Mouse (Mus musculus) E14TG2a.4 (cell line): ENCODE measurements around the gene Clint1.

Source experiments
- H3K27me3 ChIP-seq: 2 replicates; pipeline ENCODE4 v1.6.1; 2014; ENCODE audit warnings: low read length, control low read depth; ENCODE audit not compliant: insufficient read depth
- H3K36me3 ChIP-seq: 2 replicates; pipeline ENCODE4 v1.6.1; 2014; ENCODE audit warnings: low read length, control low read depth; ENCODE audit not compliant: insufficient read depth
- H3K4me1 ChIP-seq: replicated peaks from 2 replicates; pipeline ENCODE4 v1.6.1; 2014; ENCODE audit warnings: low read depth, low read length, control low read depth
- H3K4me3 ChIP-seq: replicated peaks from 2 replicates; pipeline ENCODE4 v1.5.1; 2014; ENCODE audit warnings: mild to moderate bottlenecking, low read length
- H3K9me3 ChIP-seq: 2 replicates; pipeline ENCODE4 v1.6.1; 2014; ENCODE audit warnings: low read length, control low read depth
- CTCF ChIP-seq: conservative IDR thresholded peaks from 2 replicates; pipeline ENCODE4 v1.5.1; 2014; ENCODE audit warnings: low read length
- NANOG ChIP-seq: IDR thresholded peaks from 2 replicates; pipeline ENCODE4 v1.6.1; 2014; ENCODE audit warnings: borderline replicate concordance, low read length, mixed read lengths
- POU5F1 ChIP-seq: IDR thresholded peaks from 2 replicates; pipeline ENCODE4 v1.6.1; 2014; ENCODE audit warnings: low read length, borderline replicate concordance

Clint1 gene

DNA sequence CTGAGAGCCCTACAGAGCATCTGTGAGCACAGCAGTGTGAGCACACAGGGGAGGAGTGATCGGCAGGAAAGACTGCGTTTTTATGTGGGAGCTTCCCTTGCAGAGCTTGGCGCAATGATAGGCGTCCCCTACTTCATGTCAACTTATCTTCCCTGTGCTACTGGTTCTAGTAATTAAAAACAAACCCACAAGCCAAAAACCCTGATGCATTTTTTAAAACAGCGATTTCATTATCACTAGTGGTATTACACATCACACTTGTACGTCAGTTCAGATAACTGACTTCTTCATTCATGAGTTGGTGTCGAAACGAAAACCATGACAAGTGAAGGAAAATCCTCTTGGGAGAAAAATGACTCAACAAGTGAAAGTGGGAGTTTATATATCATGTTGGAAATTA is 87.1 kb downstream of the Clint1 start:
- no peaks in the 10 kb centered on the region for H3K27me3 ChIP-seq
- peaks cover 44% of the 10 kb centered on the region for H3K4me1 ChIP-seq
- H3K9me3 ChIP-seq, result no peaks in the 10 kb centered on the region
- TF ChIP-seq CTCF, result no peak
- TF ChIP-seq NANOG, result no peak
- TF ChIP-seq POU5F1, result no peak
- H3K4me3 ChIP-seq, result no peak overlapping the region
- H3K36me3 ChIP-seq, result peaks cover 76% of the 10 kb centered on the region

DNA sequence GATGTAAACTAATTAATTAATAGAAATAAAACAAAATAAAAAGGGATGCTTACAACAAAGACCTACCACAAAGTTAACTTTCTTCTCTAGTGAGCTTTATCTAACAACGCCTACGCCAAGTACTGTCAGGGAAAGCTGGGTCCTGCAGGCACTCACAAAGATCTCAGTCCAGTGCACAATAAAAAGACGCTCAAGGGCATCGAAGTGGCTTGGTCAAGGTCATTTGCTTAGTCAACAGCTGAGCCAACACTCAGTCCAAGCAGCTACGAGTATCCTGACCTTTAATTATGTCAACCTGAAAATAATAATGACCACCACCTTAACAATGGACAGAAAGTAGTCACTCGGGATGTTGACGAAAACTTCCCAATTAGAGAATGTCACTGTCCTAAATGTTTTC is 90.4 kb downstream of the Clint1 start:
- H3K36me3 ChIP-seq, result peaks cover 42% of the 10 kb centered on the region
- H3K9me3 ChIP-seq, result no peaks in the 10 kb centered on the region
- TF ChIP-seq POU5F1, result no peak
- TF ChIP-seq NANOG, result no peak
- no peak for TF ChIP-seq CTCF
- no peak overlapping the region for H3K4me3 ChIP-seq
- H3K4me1 ChIP-seq, result peaks cover 48% of the 10 kb centered on the region
- H3K27me3 ChIP-seq, result no peaks in the 10 kb centered on the region

DNA sequence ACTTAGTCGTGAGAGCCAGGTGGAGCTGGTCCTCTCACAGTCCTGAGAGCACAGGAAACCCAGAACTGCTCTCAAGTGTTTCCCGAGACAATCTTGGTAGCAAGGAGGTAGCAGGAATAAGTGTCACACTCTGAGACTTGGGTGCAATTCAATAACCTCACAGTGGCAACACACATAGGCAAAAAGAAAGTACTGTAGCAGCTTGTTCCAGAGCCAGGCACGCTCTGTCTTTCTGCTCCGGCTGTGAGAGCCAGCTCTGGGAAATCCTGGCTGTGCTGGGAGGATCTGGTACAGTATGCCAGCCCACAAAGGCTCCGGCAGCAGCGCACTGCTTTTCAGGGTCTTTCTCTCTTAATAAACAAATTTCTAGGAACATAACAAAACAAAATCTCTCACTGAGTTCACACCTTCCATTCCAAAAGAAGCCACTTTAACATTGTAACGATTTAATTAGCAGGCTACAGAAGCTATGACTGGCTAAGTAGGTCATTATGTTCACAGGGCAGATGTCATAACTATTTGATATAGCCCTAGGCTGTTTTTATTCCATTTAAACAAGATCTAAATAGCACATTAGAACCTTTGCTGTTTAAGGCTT is 91.4 kb downstream of the Clint1 start:
- H3K9me3 ChIP-seq, result no peaks in the 10 kb centered on the region
- peak overlapping the region; percentile 97 for H3K4me3 ChIP-seq
- peaks cover 46% of the 10 kb centered on the region for H3K36me3 ChIP-seq
- no peaks in the 10 kb centered on the region for H3K27me3 ChIP-seq
- H3K4me1 ChIP-seq, result peaks cover 47% of the 10 kb centered on the region
- TF ChIP-seq POU5F1, result no peak
- TF ChIP-seq NANOG, result no peak
- no peak for TF ChIP-seq CTCF

GRCm38 (mm10) chr11:45943891-45944642 is 92.2 kb downstream of the Clint1 start:
- Histone ChIP-seq H3K4me3 (peak overlapping the region; percentile 97), H3K27me3 (no peaks in the 10 kb centered on the region), H3K36me3 (peaks cover 50% of the 10 kb centered on the region), H3K4me1 (peaks cover 42% of the 10 kb centered on the region), H3K9me3 (no peaks in the 10 kb centered on the region)
- TF ChIP-seq NANOG, result no peak
- no peak for TF ChIP-seq POU5F1
- TF ChIP-seq CTCF, result no peak

DNA sequence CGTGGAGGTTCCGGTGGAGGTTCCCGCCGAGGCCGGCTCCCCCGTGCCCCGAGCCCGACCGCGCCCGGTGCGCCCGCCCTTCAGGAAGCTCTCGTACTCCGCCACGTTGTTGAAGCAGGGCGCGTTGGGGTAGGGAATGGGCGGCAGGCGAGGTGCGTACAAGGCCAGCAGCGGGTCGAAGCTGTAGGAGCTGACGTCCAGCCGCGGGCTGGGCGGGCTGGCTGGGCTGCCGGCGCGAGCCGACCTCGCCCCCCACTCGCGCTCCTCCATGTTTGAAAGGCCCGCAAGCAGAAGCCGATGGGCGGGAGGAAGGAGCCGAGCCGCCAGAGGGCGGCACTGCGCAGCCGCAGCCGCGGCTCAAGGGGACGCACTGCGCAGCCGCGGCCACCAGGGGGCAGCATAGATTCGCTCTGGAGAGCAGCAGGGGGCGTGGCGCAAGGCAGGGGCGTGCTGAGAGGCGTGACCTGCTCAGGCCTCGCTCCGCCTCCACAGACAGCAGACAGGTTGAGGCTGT is 92.8 kb downstream of the Clint1 start, which contains the start of gene Lsm11:
Gene Lsm11, minus strand, starts transcription at position 293 of the 514 bp plus-strand sequence.
- Histone ChIP-seq H3K9me3 (no peaks in the 10 kb centered on the region), H3K4me3 (peak within 1 kb of the TSS; percentile 97), H3K36me3 (peaks cover 50% of the 10 kb centered on the region), H3K27me3 (no peaks in the 10 kb centered on the region), H3K4me1 (peaks cover 42% of the 10 kb centered on the region)
- no peak; the same call in 1 of the 2 replicates for TF ChIP-seq CTCF
- TF ChIP-seq NANOG, result no peak
- TF ChIP-seq POU5F1, result no peak

- H3K27me3 ChIP-seq, result no peaks in the 10 kb centered on the region
These were observed 94.9 kb downstream of the Clint1 start for GRCm38 (mm10) chr11:45946796-45947195.

DNA sequence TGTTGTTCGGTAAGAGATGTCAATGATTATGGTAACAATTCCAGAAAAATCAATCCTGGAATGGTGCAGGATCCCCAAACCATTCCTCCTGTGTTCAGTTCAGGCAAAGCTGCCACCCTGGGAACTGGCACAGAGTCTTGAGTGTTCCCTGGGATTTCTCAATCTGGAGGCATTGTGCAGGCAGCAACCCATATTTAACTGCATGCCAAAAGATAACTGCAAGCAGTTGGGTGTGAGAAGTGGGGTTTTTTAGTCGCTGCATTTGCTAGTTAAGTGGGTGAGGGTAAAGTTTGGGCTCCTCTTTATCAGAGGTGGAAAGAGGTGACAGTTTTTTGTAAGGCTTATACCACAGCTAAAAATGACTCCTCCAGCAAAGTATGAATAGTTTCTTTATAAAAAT is 95.6 kb downstream of the Clint1 start:
- Histone ChIP-seq H3K4me3 (no peak overlapping the region), H3K9me3 (no peaks in the 10 kb centered on the region), H3K36me3 (peaks cover 56% of the 10 kb centered on the region), H3K4me1 (peaks cover 19% of the 10 kb centered on the region), H3K27me3 (no peaks in the 10 kb centered on the region)
- TF ChIP-seq POU5F1 (no peak), CTCF (no peak), NANOG (no peak)

More at GRCm38 (mm10) chr11:45946796-45947195, 94.9 kb downstream of the Clint1 start:
- Histone ChIP-seq H3K9me3 (no peaks in the 10 kb centered on the region), H3K36me3 (peaks cover 50% of the 10 kb centered on the region), H3K4me3 (no peak overlapping the region), H3K4me1 (peaks cover 26% of the 10 kb centered on the region)
- no peak for TF ChIP-seq NANOG

GRCm38 (mm10) chr11:45955127-45955627 is 103.3 kb downstream of the Clint1 start, which contains the start of gene Thg1l:
Thg1l (minus strand) TSS chr11:45955494.
- TF ChIP-seq POU5F1, result no peak
- no peak for TF ChIP-seq CTCF
- TF ChIP-seq NANOG, result no peak
- no peaks in the 10 kb centered on the region for H3K27me3 ChIP-seq
- peaks cover 2% of the 10 kb centered on the region; the same call in 1 of the 2 replicates for H3K9me3 ChIP-seq
- H3K4me1 ChIP-seq, result peaks cover 17% of the 10 kb centered on the region
- H3K4me3 ChIP-seq, result peak within 1 kb of the TSS; percentile 92
- H3K36me3 ChIP-seq, result peaks cover 37% of the 10 kb centered on the region
